Comparison of ENCODE assay signal across 7 mouse cellular contexts in the genomic region with DNA sequence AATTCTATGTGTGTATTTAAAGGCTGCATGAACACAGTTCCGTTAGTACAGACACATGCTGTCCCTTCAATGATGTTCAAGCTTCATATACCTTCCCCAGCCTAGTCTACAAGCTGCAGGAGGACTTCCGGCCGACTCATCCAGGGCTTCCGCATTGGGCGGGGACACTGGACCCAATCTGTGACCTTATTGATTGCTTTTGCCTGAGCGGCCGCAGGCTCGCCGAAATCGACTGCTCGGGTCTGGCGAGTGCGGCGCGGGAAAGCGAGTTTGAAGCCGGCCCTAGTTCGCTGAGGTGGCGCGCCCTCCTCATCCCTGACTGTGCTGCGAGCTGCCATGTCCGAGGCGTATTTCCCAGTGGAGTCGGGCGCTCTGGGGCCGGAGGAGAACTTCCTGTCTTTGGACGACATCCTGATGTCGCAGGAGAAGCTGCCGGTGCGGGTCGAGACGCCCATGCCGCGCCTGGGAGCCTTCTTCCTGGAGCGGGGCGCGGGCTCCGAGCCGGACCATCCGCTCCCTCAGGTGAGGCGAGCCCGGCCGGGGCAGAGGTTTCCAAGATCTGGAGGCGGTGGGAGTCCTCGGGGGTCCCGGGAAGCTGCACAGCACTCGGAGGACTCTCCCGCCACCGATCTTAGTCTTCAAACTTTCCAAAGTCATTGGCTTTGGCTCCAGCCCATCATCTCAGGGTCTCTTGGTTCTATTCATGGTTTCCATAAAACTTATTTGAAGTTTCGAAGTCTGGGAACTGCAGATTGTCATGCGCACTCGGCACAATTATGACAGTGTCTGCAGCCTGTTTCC. TPM values are rescaled to one million over a fixed set of nuclear protein-coding genes. Genes with fewer than 3 reads are reported as not detected.
A peak's percentile ranks its signal among the peaks of the same experiment; 100 is the strongest.
DNase-seq lines count a peak whose midpoint lies in the region; ATAC-seq and TF ChIP-seq lines count a peak whose summit lies in the region.

Gene Gins3, plus strand, starts transcription at position 192 of the 801 bp plus-strand sequence.

- H3K27ac ChIP-seq in intestine, postnatal 0 days (ENCODE audit: low read depth, low read length), result no peak within 1 kb of the TSS; the same call in 1 of the 2 replicates
- H3K27ac ChIP-seq in midbrain, embryonic 12.5 days (replicated peaks), result peak within 1 kb of the TSS; percentile 35; the same call in 1 of the 2 replicates
- H3K27ac ChIP-seq in small intestine, adult 2 months (ENCODE audit: insufficient read depth, low read depth, low read length), result no peak within 1 kb of the TSS

- 0 out of 2 replicates have a peak, but pooled peaks cover 3% of the 10 kb centered on the region for H3K4me1 ChIP-seq in intestine, postnatal 0 days (replicated peaks; ENCODE audit: control insufficient read depth, insufficient read depth, low read length)
- peaks cover 10% of the 10 kb centered on the region for H3K4me1 ChIP-seq in midbrain, embryonic 12.5 days
- H3K4me1 ChIP-seq in small intestine, adult 2 months (ENCODE audit: control insufficient read depth, insufficient read depth, insufficient read length, low read length), result peaks cover 4% of the 10 kb centered on the region; the same call in 1 of the 2 replicates

- TF ChIP-seq CTCF in intestine, postnatal 0 days (IDR thresholded peaks at IDR 0.05; ENCODE audit: low read depth), result no peak
- TF ChIP-seq CTCF in small intestine, adult 2 months (IDR thresholded peaks at IDR 0.05; ENCODE audit: extremely low read depth, insufficient read length, insufficient replicate concordance, low read depth, low read length), result no peak

- no peaks in the 10 kb centered on the region for H3K27me3 ChIP-seq in intestine, postnatal 0 days (replicated peaks; ENCODE audit: control insufficient read depth, insufficient read depth, low read length)
- peaks cover 9% of the 10 kb centered on the region; the same call in 1 of the 2 replicates for H3K27me3 ChIP-seq in midbrain, embryonic 12.5 days
- no peaks in the 10 kb centered on the region for H3K27me3 ChIP-seq in small intestine, adult 2 months (ENCODE audit: control insufficient read depth, insufficient read depth, low read length)

- TF ChIP-seq POLR2A in small intestine, adult 2 months (IDR thresholded peaks at IDR 0.05; ENCODE audit: low read depth, low read length), result no peak

- H3K4me2 ChIP-seq in intestine, postnatal 0 days (replicated peaks; ENCODE audit: low read depth), result peak within 1 kb of the TSS; percentile 98
- peak within 1 kb of the TSS; percentile 84 for H3K4me2 ChIP-seq in midbrain, embryonic 12.5 days (replicated peaks)

- H3K36me3 ChIP-seq in intestine, postnatal 0 days (ENCODE audit: control insufficient read depth, insufficient read depth), result no peaks in the 10 kb centered on the region
- no peaks in the 10 kb centered on the region for H3K36me3 ChIP-seq in midbrain, embryonic 12.5 days
- 0 out of 2 replicates have a peak, but pooled peaks cover under 1% of the 10 kb centered on the region for H3K36me3 ChIP-seq in small intestine, adult 2 months (ENCODE audit: control insufficient read depth, insufficient read depth, low read length)

- intact Hi-C loops in left cerebral cortex, postnatal 4 days (cut with DNase I), result loop anchor here (2.0 kb wide), 1 partner anchor 45 kb away; no protein-coding TSS in a partner anchor

- H3K9ac ChIP-seq in intestine, postnatal 0 days (ENCODE audit: low read depth, low read length), result peak within 1 kb of the TSS; percentile 47
- H3K9ac ChIP-seq in midbrain, embryonic 12.5 days (replicated peaks), result peak within 1 kb of the TSS; percentile 72

- no peaks in the 10 kb centered on the region for H3K9me3 ChIP-seq in intestine, postnatal 0 days (ENCODE audit: control insufficient read depth)
- no peaks in the 10 kb centered on the region for H3K9me3 ChIP-seq in midbrain, embryonic 12.5 days

- H3K4me3 ChIP-seq in intestine, postnatal 0 days (ENCODE audit: low read depth, low read length), result peak within 1 kb of the TSS; percentile 91
- H3K4me3 ChIP-seq in midbrain, embryonic 12.5 days, result peak within 1 kb of the TSS; percentile 88
- peak within 1 kb of the TSS; percentile 94 for H3K4me3 ChIP-seq in small intestine, adult 2 months (ENCODE audit: low read depth, low read length)

- ATAC-seq in intestine, postnatal 0 days, result peak; percentile 95
- peak; percentile 94 for ATAC-seq in midbrain, embryonic 12.5 days (ENCODE audit: low FRiP score, low read depth)

- WGBS in intestine, postnatal 0 days, result under 1% methylated on average over 52 of the region's 52 CpGs
- WGBS in midbrain, embryonic 12.5 days, result 1% methylated on average over 52 of the region's 52 CpGs
- WGBS in small intestine, adult 2 months, result 1% methylated on average over 52 of the region's 52 CpGs

- peak; percentile 95 for DNase-seq in adrenal gland, adult 2 months
- peak; percentile 85 for DNase-seq in embryo, embryonic 11.5 days (ENCODE audit: low read depth, low spot score)
- DNase-seq in gastrocnemius, postnatal 4 days (ENCODE audit: low spot score in 2 of 2), result peak; percentile 75 to 91
- DNase-seq in left cerebral cortex, postnatal 4 days, result peak; percentile 92

RNA-seq across cellular contexts. Expression of gene Gins3, which starts in this region (rescaled TPM):
- total RNA-seq in adrenal gland, adult 2 months (2021), result 1 to 10 TPM; 2.0 to 2.8 TPM
- polyA plus RNA-seq in adrenal gland, adult 2 months (2012; rRNA removed), result 1.2 and 1.7 TPM in 2 replicates
- 1 to 10 TPM; 2.7 to 3.3 TPM for total RNA-seq in gastrocnemius, postnatal 4 days (2021)
- polyA plus RNA-seq in intestine, postnatal 0 days (2015; fragmentation: Nextera tagmentation; extraction: Ambion mirVana), result 3.6 and 4.3 TPM in 2 replicates
- total RNA-seq in left cerebral cortex, postnatal 4 days (2021), result 1 to 10 TPM; 1.7 to 1.8 TPM
- 20.2 and 21.9 TPM in 2 replicates for polyA plus RNA-seq in midbrain, embryonic 12.5 days (2016; fragmentation: Nextera tagmentation; extraction: Ambion mirVana)
- 0.34 and 0.61 TPM in 2 replicates for polyA plus RNA-seq in small intestine, adult 2 months (2012; rRNA removed)
